Mouse (Mus musculus) gastrocnemius, postnatal 4 days (tissue): ENCODE measurements around the gene Lpar1. TPM values are rescaled to one million over a fixed set of nuclear protein-coding genes. Genes with fewer than 3 reads are reported as not detected.

Experiments used
- microRNA-seq: library from miRNA; unstranded; fragments of <30 nt; microRNA quantifications from one replicate; pipeline ENCODE4 v1.2.0, GENCODE M21; 2021
- total RNA-seq, 2 experiments: library from RNA; stranded (reverse); gene quantifications; 2 replicates each; pipeline ENCODE4 v1.2.3; 2021

Gene Lpar1
- total RNA-seq, 2 experiments from 2014 or later, result 71.7 to 74.5 TPM

Small RNAs within 50 kb of the gene (microRNA-seq; reads per million reads assigned to microRNA genes)
- 3.0 reads per million, percentile 8 among the genes with 10 or more reads in this experiment for gene Mir3095

Other genes starting within 250 kb of the Lpar1 start
- gene Olfr267, start 233.8 kb upstream of the Lpar1 start, total RNA-seq, result under 1 TPM; 0.08 to 0.25 TPM